Mouse (Mus musculus): Measurements from ENCODE around the gene Abhd14b. TPM values are rescaled to one million over a fixed set of nuclear protein-coding genes. Genes with fewer than 3 reads are reported as not detected.
A peak's percentile ranks its signal among the peaks of the same experiment; 100 is the strongest.

The Abhd14b gene
- polyA plus RNA-seq, 1 experiment from 2014 or later = 19.5 TPM

DNA sequence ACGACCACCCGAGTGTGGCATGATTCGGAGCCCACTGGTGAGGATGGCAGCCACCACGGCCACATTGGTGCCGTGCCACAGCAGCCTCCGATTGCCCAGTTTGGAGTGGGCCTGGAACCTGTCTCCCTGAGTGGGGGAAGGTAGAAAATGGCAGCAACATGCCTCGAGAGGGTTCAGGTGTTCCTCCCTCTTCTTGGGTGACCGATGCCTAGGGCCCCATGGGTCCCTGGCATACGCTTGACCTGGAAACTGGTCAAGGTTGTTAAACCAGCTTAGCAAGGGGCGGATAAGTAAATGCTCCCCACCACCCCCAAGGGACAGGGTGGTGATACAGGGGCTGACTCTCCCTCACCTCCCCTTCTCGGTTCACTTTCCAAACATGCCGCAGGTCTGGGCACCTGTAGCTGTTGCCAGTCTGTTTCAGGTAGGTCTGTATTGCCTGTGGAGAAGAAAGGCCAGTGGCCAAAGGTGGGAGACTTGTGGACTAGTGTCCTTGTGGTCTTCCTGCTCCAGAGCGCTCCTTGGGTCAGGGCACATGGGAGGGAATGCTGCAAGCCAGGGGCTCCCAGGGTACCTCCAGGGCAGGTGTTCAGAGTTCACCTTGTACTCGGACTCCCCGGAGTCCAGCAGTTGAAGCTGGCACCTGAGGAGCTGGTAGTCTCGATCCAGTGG, 26.0 kb downstream of the Abhd14b start:
- 86% methylated on average over 16 of the region's 16 CpGs for WGBS
- Histone ChIP-seq H3K27me3 (replicated peaks; ENCODE audit: control insufficient read depth, insufficient read depth, low read length) (no peaks in the 10 kb centered on the region), H3K4me2 (no peak overlapping the region), H3K9me3 (ENCODE audit: control insufficient read depth, low read length) (no peaks in the 10 kb centered on the region), H3K9ac (ENCODE audit: low read depth, low read length) (no peak overlapping the region), H3K36me3 (ENCODE audit: control insufficient read depth, insufficient read depth, low read length) (no peaks in the 10 kb centered on the region), H3K4me3 (ENCODE audit: low read depth, low read length) (no peak overlapping the region), H3K27ac (ENCODE audit: low read depth, low read length) (no peak overlapping the region), H3K4me1 (replicated peaks; ENCODE audit: control insufficient read depth, insufficient read depth, low read length) (peaks cover 27% of the 10 kb centered on the region)
- ATAC-seq (replicated peaks; ENCODE audit: low FRiP score) (no peak), DNase-seq (ENCODE audit: low spot score) (no peak)

DNA sequence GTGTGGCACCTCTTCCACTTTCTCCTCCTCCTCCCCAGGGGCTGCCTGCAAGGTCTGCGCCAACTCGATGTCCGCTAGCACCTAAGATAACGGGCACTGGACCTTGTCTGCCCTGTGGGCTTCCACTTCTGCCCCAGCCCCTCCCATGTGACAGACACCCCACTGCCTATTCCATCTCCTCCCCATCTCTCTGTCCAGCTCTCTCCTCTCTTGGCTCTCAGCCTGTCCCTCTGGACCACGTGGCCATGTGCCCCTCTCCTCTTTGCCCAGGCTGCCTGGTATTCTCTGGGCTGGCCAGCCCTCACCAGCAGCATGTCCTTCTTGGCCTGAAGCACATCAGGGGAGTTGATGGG, 26.5 kb downstream of the Abhd14b start:
- Histone ChIP-seq H3K9ac (ENCODE audit: low read depth, low read length) (no peak overlapping the region), H3K4me1 (replicated peaks; ENCODE audit: control insufficient read depth, insufficient read depth, low read length) (peaks cover 29% of the 10 kb centered on the region)
- DNase-seq (ENCODE audit: low spot score) = no peak

DNA sequence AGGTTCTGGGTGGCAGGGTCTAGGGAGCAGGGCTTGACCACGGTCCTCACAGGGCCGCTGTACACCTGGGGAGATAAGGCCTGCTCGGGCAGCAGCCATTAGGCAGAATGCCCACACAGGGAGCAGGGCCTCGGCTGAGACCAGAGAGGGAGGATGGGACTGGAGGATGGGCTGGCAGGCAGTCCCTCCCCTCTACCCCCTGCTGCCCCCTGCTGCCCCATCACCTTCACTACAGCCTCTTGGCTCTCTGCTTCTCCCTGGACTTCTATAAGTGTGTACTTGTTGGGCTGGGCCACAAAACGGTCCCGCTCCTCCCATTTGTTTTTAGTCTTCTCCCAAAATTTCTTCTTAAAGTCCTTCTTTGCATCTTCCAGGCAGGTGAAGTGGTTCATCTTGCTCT, 27.2 kb downstream of the Abhd14b start:
- 9% methylated on average over 6 of the region's 6 CpGs for WGBS
- peak; percentile 70 for DNase-seq (ENCODE audit: low spot score)
- Histone ChIP-seq H3K9ac (ENCODE audit: low read depth, low read length) (no peak overlapping the region), H3K27ac (ENCODE audit: low read depth, low read length) (no peak overlapping the region), H3K4me1 (replicated peaks; ENCODE audit: control insufficient read depth, insufficient read depth, low read length) (peaks cover 29% of the 10 kb centered on the region), H3K4me3 (ENCODE audit: low read depth, low read length) (no peak overlapping the region), H3K9me3 (ENCODE audit: control insufficient read depth, low read length) (no peaks in the 10 kb centered on the region), H3K4me2 (peak overlapping the region; percentile 29), H3K36me3 (ENCODE audit: control insufficient read depth, insufficient read depth, low read length) (no peaks in the 10 kb centered on the region; the same call in 1 of the 2 replicates), H3K27me3 (replicated peaks; ENCODE audit: control insufficient read depth, insufficient read depth, low read length) (no peaks in the 10 kb centered on the region)
- ATAC-seq (replicated peaks; ENCODE audit: low FRiP score) = peak; percentile 6; the same call in 1 of the 2 replicates

More for the DNA sequence above, 26.5 kb downstream of the Abhd14b start:
- no peak overlapping the region for H3K4me2 ChIP-seq
- WGBS = 51% methylated on average over 5 of the region's 5 CpGs
- no peak overlapping the region for H3K27ac ChIP-seq (ENCODE audit: low read depth, low read length)
- no peaks in the 10 kb centered on the region for H3K36me3 ChIP-seq (ENCODE audit: control insufficient read depth, insufficient read depth, low read length)
- no peak for ATAC-seq (replicated peaks; ENCODE audit: low FRiP score)
- H3K9me3 ChIP-seq (ENCODE audit: control insufficient read depth, low read length) = no peaks in the 10 kb centered on the region
- H3K4me3 ChIP-seq (ENCODE audit: low read depth, low read length) = no peak overlapping the region
- no peaks in the 10 kb centered on the region for H3K27me3 ChIP-seq (replicated peaks; ENCODE audit: control insufficient read depth, insufficient read depth, low read length)

DNA sequence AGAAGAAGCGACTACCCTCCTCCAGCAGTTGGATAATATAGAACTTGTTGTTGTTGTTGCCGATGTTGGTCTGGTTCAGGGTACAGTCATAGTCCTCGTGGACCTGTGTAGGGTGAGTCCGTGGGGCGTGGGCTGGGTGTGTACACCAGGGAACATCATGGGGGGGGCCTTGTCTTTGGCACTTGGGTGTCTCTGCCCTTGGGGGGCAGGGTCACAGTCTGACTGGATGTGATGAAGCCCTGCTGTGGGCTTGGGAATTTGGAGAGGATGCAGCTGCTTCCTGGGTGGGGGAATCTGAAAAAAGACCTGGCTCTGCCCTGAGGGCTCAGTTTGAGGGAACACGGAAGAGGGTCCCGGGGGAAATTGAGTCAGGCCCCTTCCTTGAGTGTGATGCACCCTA, 27.8 kb downstream of the Abhd14b start:
- DNase-seq (ENCODE audit: low spot score) = no peak
- no peak overlapping the region for H3K9ac ChIP-seq (ENCODE audit: low read depth, low read length)
- ATAC-seq (replicated peaks; ENCODE audit: low FRiP score) = no peak
- WGBS = 65% methylated on average over 7 of the region's 7 CpGs
- H3K9me3 ChIP-seq (ENCODE audit: control insufficient read depth, low read length) = no peaks in the 10 kb centered on the region
- H3K4me3 ChIP-seq (ENCODE audit: low read depth, low read length) = no peak overlapping the region
- H3K27ac ChIP-seq (ENCODE audit: low read depth, low read length) = no peak overlapping the region
- H3K36me3 ChIP-seq (ENCODE audit: control insufficient read depth, insufficient read depth, low read length) = peaks cover 3% of the 10 kb centered on the region; the same call in 1 of the 2 replicates
- H3K4me2 ChIP-seq = no peak overlapping the region
- H3K4me1 ChIP-seq (replicated peaks; ENCODE audit: control insufficient read depth, insufficient read depth, low read length) = peaks cover 27% of the 10 kb centered on the region
- no peaks in the 10 kb centered on the region for H3K27me3 ChIP-seq (replicated peaks; ENCODE audit: control insufficient read depth, insufficient read depth, low read length)

DNA sequence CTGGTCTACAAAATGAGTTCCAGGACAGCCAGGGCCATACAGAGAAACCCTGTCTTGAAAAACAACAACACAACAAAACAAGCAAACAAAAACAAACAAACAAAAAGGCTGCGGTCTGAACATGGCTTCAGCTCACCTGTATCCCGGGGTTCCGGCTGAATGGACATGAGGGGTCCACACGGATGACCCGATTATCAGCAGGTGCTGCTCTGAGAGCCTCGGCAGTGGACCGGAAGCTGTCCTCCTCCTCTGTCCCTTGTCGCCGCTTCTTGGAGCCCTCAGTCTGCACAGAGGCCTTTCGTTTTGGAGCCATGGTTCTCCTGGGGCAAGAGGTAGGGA, 28.4 kb downstream of the Abhd14b start, which contains the start of gene Rrp9:
Gene Rrp9, plus strand, starts transcription at position 301 of the 339 bp plus-strand sequence.
- ATAC-seq (replicated peaks; ENCODE audit: low FRiP score) (no peak), DNase-seq (ENCODE audit: low spot score) (no peak)
- H3K4me2 ChIP-seq = peak within 1 kb of the TSS; percentile 50
- H3K4me1 ChIP-seq (replicated peaks; ENCODE audit: control insufficient read depth, insufficient read depth, low read length) = peaks cover 27% of the 10 kb centered on the region
- peaks cover 8% of the 10 kb centered on the region for H3K36me3 ChIP-seq (ENCODE audit: control insufficient read depth, insufficient read depth, low read length)
- H3K27me3 ChIP-seq (replicated peaks; ENCODE audit: control insufficient read depth, insufficient read depth, low read length) = no peaks in the 10 kb centered on the region
- peak within 1 kb of the TSS; percentile 3; the same call in 1 of the 2 replicates for H3K4me3 ChIP-seq (ENCODE audit: low read depth, low read length)
- 0 out of 2 replicates have a peak within 1 kb of the TSS, but pooled peaks have one; percentile 1 for H3K27ac ChIP-seq (ENCODE audit: low read depth, low read length)
- 81% methylated on average over 10 of the region's 10 CpGs for WGBS
- no peaks in the 10 kb centered on the region for H3K9me3 ChIP-seq (ENCODE audit: control insufficient read depth, low read length)
- 0 out of 2 replicates have a peak within 1 kb of the TSS, but pooled peaks have one; percentile 27 for H3K9ac ChIP-seq (ENCODE audit: low read depth, low read length)

DNA sequence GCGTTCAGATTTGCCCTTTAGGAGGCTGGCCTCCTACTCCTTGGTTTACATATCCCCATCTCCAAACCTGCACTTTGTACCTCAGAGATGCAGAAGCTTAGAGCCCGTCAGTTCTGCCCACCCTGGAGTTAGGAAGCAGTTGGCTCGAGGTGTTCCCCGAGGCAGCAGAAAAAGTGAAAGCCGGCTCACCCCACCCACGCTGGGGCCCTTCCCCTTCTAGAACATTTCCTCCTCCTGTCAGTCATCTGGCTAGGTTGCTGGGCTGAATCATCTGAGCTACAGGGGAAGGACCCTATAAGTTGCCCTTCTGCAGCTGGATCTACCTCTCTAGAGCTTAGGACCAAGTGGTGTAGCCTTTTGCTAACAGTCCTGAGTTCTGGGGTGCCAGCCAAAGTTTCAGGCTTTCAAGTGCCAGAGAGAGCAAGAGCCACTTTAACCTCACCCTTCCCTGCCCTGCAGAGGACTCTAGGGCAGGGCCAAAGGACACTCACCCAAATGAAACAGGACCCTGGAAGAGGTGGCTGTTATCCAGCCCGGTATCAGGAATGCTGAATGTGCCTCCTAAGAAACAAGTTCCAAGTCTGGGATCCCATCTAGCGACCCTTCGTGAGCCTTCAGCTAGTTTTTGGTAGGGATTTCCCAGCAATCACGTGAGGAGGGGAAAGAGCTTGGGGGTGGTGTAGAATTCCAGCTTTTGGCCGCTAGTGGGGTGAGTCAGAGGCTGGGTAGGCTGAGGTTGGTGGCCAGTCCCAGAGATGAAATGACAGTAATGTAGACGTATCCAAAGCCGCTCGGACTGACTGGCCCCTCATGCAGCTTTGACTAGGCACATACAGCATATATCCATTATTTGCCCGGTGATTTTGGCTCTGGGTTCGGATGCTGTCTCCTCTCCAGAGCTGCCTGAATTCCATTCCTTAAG, 29.0 kb downstream of the Abhd14b start:
- Histone ChIP-seq H3K4me1 (replicated peaks; ENCODE audit: control insufficient read depth, insufficient read depth, low read length) (peaks cover 27% of the 10 kb centered on the region), H3K36me3 (ENCODE audit: control insufficient read depth, insufficient read depth, low read length) (peaks cover 11% of the 10 kb centered on the region), H3K27me3 (replicated peaks; ENCODE audit: control insufficient read depth, insufficient read depth, low read length) (no peaks in the 10 kb centered on the region), H3K4me3 (ENCODE audit: low read depth, low read length) (peak overlapping the region; percentile 3; the same call in 1 of the 2 replicates), H3K27ac (ENCODE audit: low read depth, low read length) (0 out of 2 replicates have a peak overlapping the region, but pooled peaks have one; percentile 1), H3K9ac (ENCODE audit: low read depth, low read length) (0 out of 2 replicates have a peak overlapping the region, but pooled peaks have one; percentile 27), H3K9me3 (ENCODE audit: control insufficient read depth, low read length) (no peaks in the 10 kb centered on the region), H3K4me2 (peak overlapping the region; percentile 50)
- WGBS = 27% methylated on average over 16 of the region's 16 CpGs
- DNase-seq (ENCODE audit: low spot score) (no peak), ATAC-seq (replicated peaks; ENCODE audit: low FRiP score) (peak; percentile 5; the same call in 1 of the 2 replicates)

DNA sequence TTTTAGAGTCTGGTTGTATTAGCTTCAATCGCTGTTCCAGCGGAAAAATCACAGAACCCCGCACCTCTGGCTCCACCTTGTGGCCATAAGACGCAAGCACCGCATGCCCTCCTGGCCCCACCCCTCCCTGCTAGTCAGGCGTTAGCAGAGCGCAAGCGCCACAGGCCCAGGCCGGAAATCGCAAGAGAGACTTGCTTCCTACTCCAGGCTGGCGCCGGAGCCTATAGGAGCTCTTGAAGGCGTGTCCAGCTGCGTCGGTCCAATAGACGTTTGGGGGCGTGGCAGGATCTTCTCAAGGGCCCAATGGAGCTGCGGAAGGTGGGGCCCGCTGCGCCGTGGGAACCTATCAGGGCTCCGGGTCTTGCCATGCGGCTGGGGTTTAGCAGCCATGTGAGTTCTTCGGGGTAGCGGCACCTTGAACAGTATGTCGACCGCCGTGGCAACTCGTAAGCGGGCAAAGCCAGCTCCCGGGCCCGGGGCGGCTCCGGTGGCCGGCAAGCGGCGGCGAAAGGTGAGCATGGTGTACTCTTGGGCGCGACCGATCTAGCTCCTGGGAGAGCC, 29.7 kb downstream of the Abhd14b start, which contains the start of gene Parp3:
Gene Parp3, minus strand, starts transcription at position 26 of the 561 bp plus-strand sequence.
- WGBS = under 1% methylated on average over 41 of the region's 41 CpGs
- DNase-seq (ENCODE audit: low spot score) = peak; percentile 96
- peak; percentile 98 for ATAC-seq (replicated peaks; ENCODE audit: low FRiP score)
- Histone ChIP-seq H3K36me3 (ENCODE audit: control insufficient read depth, insufficient read depth, low read length) (peaks cover 15% of the 10 kb centered on the region), H3K27me3 (replicated peaks; ENCODE audit: control insufficient read depth, insufficient read depth, low read length) (no peaks in the 10 kb centered on the region), H3K4me3 (ENCODE audit: low read depth, low read length) (peak within 1 kb of the TSS; percentile 86), H3K27ac (ENCODE audit: low read depth, low read length) (0 out of 2 replicates have a peak within 1 kb of the TSS, but pooled peaks have one; percentile 1), H3K9me3 (ENCODE audit: control insufficient read depth, low read length) (no peaks in the 10 kb centered on the region), H3K4me2 (peak within 1 kb of the TSS; percentile 77), H3K4me1 (replicated peaks; ENCODE audit: control insufficient read depth, insufficient read depth, low read length) (peaks cover 27% of the 10 kb centered on the region), H3K9ac (ENCODE audit: low read depth, low read length) (peak within 1 kb of the TSS; percentile 63)

DNA sequence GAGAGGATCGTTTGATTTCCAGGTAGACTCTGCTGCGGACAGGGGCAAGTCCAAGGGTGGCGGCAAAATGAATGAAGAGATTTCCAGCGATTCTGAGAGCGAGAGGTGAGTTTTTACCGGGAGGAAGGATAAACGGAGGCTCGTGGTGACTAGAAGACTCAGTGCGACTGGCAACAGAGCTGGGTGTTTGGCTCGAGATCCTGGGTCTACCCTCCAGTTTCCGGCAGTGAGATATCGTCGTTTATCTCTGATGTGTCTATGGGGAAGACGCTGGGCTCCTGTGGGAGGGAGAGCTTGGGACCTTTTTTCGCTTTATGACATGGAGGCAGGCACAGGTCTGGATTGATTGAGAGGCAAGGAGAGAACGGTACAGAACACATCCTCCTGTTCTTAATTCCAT, 30.4 kb downstream of the Abhd14b start:
- no peaks in the 10 kb centered on the region for H3K27me3 ChIP-seq (replicated peaks; ENCODE audit: control insufficient read depth, insufficient read depth, low read length)
- peaks cover 15% of the 10 kb centered on the region for H3K36me3 ChIP-seq (ENCODE audit: control insufficient read depth, insufficient read depth, low read length)
- H3K4me3 ChIP-seq (ENCODE audit: low read depth, low read length) = peak overlapping the region; percentile 86
- peak overlapping the region; percentile 77 for H3K4me2 ChIP-seq
- peaks cover 27% of the 10 kb centered on the region for H3K4me1 ChIP-seq (replicated peaks; ENCODE audit: control insufficient read depth, insufficient read depth, low read length)
- no peak overlapping the region for H3K27ac ChIP-seq (ENCODE audit: low read depth, low read length)
- peak overlapping the region; percentile 63 for H3K9ac ChIP-seq (ENCODE audit: low read depth, low read length)
- DNase-seq (ENCODE audit: low spot score) = no peak
- no peak for ATAC-seq (replicated peaks; ENCODE audit: low FRiP score)
- WGBS = 1% methylated on average over 16 of the region's 16 CpGs
- no peaks in the 10 kb centered on the region for H3K9me3 ChIP-seq (ENCODE audit: control insufficient read depth, low read length)
